Comparison of ENCODE assay signal across 8 mouse cellular contexts in the genomic region with DNA sequence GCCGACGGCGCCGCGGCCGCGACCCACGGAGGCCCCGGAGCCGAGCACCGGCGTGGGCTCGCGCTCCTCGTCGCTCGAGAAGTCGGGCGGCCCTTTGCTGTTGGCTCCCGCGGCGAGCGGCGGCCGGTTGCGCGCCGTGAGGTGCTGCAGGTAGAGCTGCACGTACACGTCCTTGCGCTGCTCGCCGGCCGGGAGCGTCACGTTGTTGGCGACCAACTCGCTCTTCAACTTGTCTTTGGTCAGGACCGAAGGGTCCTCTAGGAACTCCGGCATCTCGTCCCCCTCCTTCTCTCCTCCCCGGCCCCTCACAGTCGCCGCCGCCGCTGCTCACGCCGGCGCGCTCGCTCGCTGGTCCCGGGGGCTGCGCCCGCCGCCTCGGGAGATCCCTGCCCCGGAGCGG. TPM values are rescaled to one million over a fixed set of nuclear protein-coding genes. Genes with fewer than 3 reads are reported as not detected.
DNase-seq lines count a peak whose midpoint lies in the region; ATAC-seq and TF ChIP-seq lines count a peak whose summit lies in the region.

No protein-coding gene starts in this region.

- peak overlapping the region; percentile 95 for H3K4me3 ChIP-seq in kidney, embryonic 16.5 days (ENCODE audit: low read length)
- peak overlapping the region; percentile 96 for H3K4me3 ChIP-seq in hindbrain, postnatal 0 days (ENCODE audit: low read length)

- DNase-seq in kidney, adult 18-20 months: no peak
- DNase-seq in ES-CJ7 (ENCODE audit: low read depth, low spot score): peak; percentile 30
- DNase-seq in brain, adult 2 months (ENCODE audit: low read depth, low spot score): peak; percentile 62
- DNase-seq in hindbrain, postnatal 0 days (ENCODE audit: low spot score): peak; percentile 54
- DNase-seq in right cerebral cortex, adult 18-20 months: no peak
- no peak for DNase-seq in frontal cortex, postnatal 25 days (ENCODE audit: low spot score in 2 of 2)

- H3K4me2 ChIP-seq in kidney, embryonic 16.5 days (replicated peaks; ENCODE audit: low read depth, low read length): peak overlapping the region; percentile 68
- peak overlapping the region; percentile 84 for H3K4me2 ChIP-seq in hindbrain, postnatal 0 days (ENCODE audit: low read depth, low read length)

- no peak for TF ChIP-seq CTCF in hindbrain, postnatal 0 days (IDR thresholded peaks at IDR 0.05; ENCODE audit: low read depth)

- peak; percentile 52 for ATAC-seq in kidney, embryonic 16.5 days (ENCODE audit: low FRiP score, low TSS enrichment)
- peak; percentile 73 for ATAC-seq in hindbrain, postnatal 0 days
- ATAC-seq in megakaryocyte progenitor cell, adult 5-6 weeks (replicated peaks; ENCODE audit: poor library complexity): 0 out of 2 replicates have a peak, but pooled peaks have one; percentile 0

- peak overlapping the region; percentile 100 for H3K27ac ChIP-seq in kidney, embryonic 16.5 days (ENCODE audit: low read length)
- H3K27ac ChIP-seq in hindbrain, postnatal 0 days: peak overlapping the region; percentile 98

- H3K9ac ChIP-seq in kidney, embryonic 16.5 days (replicated peaks; ENCODE audit: low read length): peak overlapping the region; percentile 100
- H3K9ac ChIP-seq in hindbrain, postnatal 0 days (replicated peaks; ENCODE audit: low read length): peak overlapping the region; percentile 94

- H3K9me3 ChIP-seq in kidney, embryonic 16.5 days (ENCODE audit: low read length): no peaks in the 10 kb centered on the region
- no peaks in the 10 kb centered on the region for H3K9me3 ChIP-seq in hindbrain, postnatal 0 days (ENCODE audit: low read length)

- peaks cover 28% of the 10 kb centered on the region for H3K4me1 ChIP-seq in kidney, embryonic 16.5 days (ENCODE audit: insufficient read depth, low read length)
- peaks cover 4% of the 10 kb centered on the region for H3K4me1 ChIP-seq in hindbrain, postnatal 0 days (ENCODE audit: insufficient read depth, low read length)

- under 1% methylated on average over 59 of the region's 59 CpGs for WGBS in kidney, embryonic 16.5 days
- 2% methylated on average over 50 of the region's 59 CpGs for WGBS in hindbrain, postnatal 0 days

- no peaks in the 10 kb centered on the region for H3K27me3 ChIP-seq in kidney, embryonic 16.5 days (ENCODE audit: insufficient read depth, low read length)
- no peaks in the 10 kb centered on the region for H3K27me3 ChIP-seq in hindbrain, postnatal 0 days (ENCODE audit: insufficient read depth, low read length)

- H3K36me3 ChIP-seq in kidney, embryonic 16.5 days (ENCODE audit: insufficient read depth, low read length): 0 out of 2 replicates have a peak, but pooled peaks cover 6% of the 10 kb centered on the region
- H3K36me3 ChIP-seq in hindbrain, postnatal 0 days (ENCODE audit: insufficient read depth, low read length): no peaks in the 10 kb centered on the region

RNA-seq across cellular contexts. Expression of a gene that starts 10.1 kb away (rescaled TPM):
- 191 and 202 TPM in 2 replicates for polyA plus RNA-seq in kidney, embryonic 16.5 days (2015; fragmentation: Nextera tagmentation; extraction: Ambion mirVana)
- total RNA-seq in hindbrain, postnatal 0 days (2014; rRNA removed): 102 and 110 TPM in 2 replicates
- polyA plus RNA-seq in hindbrain, postnatal 0 days (2015; fragmentation: Nextera tagmentation; extraction: Ambion mirVana): 66.9 and 72.1 TPM in 2 replicates
- total RNA-seq in megakaryocyte progenitor cell, adult 5-6 weeks (2015): 266 and 302 TPM in 2 replicates
- total RNA-seq in megakaryocyte progenitor cell, adult 5-6 weeks (2017): 461 and 467 TPM in 2 replicates

RNA-seq across cellular contexts. Expression of a gene that starts 47.2 kb away (rescaled TPM):
- 673 and 685 TPM in 2 replicates for polyA plus RNA-seq in kidney, embryonic 16.5 days (2015; fragmentation: Nextera tagmentation; extraction: Ambion mirVana)
- total RNA-seq in hindbrain, postnatal 0 days (2014; rRNA removed): 445 and 451 TPM in 2 replicates
- 718 and 736 TPM in 2 replicates for polyA plus RNA-seq in hindbrain, postnatal 0 days (2015; fragmentation: Nextera tagmentation; extraction: Ambion mirVana)
- 664 and 680 TPM in 2 replicates for total RNA-seq in megakaryocyte progenitor cell, adult 5-6 weeks (2015)
- total RNA-seq in megakaryocyte progenitor cell, adult 5-6 weeks (2017): 231 and 244 TPM in 2 replicates

Comparison
In these comparisons a context has a peak if more than half of its experiments do, and no peak if none do; other contexts are left out.
1. ATAC-seq: peak in every context shown above with its lines; median percentile 73 in hindbrain, postnatal 0 days; 52 in kidney, embryonic 16.5 days; 0 in megakaryocyte progenitor cell, adult 5-6 weeks.
2. DNase-seq: peak in ES-CJ7 (single experiment), brain, adult 2 months (single experiment) and hindbrain, postnatal 0 days (single experiment); none in kidney, adult 18-20 months (single experiment), right cerebral cortex, adult 18-20 months (single experiment) and frontal cortex, postnatal 25 days (0 of 2).